Mouse (Mus musculus) 416B (cell line): ENCODE data around the gene Nudt13.
"Not testable (repeated sequence)": the region's sequence is repeated elsewhere in the genome, so short reads cannot be mapped to it uniquely, and the experiment has no call there.

Source experiments
- DNase-seq: peaks from one replicate; pipeline ENCODE4 v3.0.0; 2011; ENCODE audit warnings: low read depth

Nudt13 gene

DNA sequence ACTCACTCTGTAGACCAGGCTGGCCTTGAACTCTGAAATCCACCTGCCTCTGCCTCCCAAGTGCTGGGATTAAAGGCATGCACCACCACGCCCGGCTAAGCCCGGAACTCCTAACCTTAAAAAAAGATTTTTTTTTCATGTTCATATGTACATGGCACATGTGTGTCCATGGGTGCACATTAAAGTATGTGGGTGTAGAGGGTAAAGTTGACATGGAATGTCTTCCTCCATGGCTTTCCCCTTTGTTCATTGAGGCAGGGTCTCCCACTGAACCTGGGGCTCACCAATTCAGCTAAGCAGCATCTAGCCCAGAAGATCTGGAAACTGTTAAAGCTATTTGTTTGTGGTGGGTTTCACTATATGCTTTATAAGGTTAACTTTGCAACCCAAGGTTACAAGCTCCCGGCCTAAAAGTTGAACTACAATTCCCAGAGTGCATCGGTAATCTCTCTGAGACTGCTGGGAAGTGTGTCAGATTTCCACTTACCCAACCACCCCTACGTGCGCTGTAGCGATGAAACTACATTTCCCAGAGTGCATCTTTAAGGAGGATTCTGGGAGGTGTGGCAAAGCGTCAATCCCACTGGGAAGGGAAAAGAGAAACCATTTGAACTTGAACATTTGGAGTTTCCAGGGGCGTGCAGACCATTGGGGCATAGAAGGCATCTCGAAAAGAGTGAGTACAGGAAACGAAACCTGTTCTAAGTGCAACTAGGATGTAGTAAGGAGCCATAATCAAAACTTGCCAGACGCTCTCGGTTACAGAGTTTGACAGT is at the start of gene Nudt13:
TSS of gene Nudt13 (plus strand) at position 581 of the 776 bp plus-strand sequence.
- peak; percentile 96 for DNase-seq

DNA sequence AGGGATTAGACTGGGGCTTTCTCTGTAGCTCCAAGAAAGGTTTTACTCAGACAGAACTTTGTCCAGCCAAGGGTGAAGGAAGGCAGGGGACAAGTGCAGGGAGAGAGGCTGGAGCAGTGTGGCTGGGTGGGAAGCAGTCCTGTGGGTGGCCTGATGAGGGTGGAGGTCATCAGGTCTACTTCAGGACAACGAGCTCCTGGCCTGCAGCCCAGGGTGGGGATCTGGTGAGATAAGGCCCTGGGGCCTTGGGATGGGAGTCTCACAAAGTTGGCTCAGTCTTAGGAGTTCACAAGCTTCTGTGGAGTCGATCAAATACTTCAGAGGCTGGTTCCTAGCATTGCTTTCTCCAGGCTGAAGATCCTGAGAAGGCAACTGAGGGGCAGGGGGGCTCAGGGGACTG is 49.2 kb upstream of the Nudt13 start:
- no peak for DNase-seq

DNA sequence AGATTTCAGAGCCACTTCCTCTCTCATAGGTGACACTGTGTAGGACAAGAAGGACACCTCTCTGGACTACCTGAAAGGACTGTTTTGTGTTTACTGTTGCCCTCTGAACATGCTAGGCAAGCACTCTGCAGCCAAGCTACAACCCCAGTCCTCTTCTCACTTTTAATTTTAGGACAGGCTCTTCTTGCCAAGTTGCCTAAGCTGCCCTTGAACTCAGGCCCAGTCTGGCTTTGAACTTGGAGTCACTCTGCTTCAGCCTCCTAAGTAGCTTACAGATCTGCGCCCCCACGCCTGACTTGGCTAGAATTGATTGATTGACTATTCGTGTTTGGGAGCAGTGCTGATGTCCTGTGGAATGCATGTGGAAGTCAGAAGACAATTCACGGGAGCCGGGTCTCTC is 48.6 kb upstream of the Nudt13 start:
- no peak for DNase-seq

DNA sequence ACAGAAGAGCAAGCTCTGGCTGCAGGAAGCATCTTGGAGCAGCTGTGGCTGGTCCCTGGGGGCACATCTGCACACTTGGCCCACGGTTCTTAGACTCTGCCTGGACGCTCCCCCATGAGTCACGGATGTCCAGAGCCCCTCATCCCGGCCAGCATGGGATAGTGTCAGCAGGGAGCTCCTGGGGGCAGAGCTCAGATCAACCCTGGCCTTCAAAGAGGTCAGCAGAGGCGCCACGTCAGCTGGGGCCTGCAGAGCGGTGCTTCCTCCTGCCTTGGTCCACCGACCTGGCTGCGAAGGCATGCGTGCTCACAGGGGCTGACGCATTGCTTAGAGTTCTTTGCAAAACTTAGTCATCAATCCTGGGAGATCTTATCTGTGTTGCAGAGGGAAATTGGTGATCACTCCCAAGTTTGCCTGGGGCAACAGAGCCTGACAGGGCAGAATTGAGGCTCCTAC is 47.7 kb upstream of the Nudt13 start:
- DNase-seq: peak; percentile 50

DNA sequence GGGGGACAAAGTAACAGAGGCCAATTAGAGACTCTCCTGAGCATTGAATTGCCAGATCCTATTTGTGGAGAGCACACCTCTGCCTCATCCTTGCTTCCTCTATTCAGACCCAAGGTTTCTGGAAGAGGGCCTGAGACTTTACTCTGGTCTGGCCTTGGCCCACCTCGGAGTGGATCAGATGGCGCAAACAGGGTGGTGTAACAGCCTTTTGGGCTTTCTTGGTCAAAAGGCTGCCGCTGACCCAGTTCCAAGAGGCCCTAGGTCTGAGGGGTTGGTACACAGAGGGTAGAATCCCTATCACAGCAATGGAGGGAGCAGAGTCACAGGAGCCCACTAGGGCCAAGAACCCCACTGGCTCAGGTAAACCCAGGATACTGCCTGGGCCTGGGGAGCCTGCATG is 46.5 kb upstream of the Nudt13 start:
- DNase-seq: no peak

DNA sequence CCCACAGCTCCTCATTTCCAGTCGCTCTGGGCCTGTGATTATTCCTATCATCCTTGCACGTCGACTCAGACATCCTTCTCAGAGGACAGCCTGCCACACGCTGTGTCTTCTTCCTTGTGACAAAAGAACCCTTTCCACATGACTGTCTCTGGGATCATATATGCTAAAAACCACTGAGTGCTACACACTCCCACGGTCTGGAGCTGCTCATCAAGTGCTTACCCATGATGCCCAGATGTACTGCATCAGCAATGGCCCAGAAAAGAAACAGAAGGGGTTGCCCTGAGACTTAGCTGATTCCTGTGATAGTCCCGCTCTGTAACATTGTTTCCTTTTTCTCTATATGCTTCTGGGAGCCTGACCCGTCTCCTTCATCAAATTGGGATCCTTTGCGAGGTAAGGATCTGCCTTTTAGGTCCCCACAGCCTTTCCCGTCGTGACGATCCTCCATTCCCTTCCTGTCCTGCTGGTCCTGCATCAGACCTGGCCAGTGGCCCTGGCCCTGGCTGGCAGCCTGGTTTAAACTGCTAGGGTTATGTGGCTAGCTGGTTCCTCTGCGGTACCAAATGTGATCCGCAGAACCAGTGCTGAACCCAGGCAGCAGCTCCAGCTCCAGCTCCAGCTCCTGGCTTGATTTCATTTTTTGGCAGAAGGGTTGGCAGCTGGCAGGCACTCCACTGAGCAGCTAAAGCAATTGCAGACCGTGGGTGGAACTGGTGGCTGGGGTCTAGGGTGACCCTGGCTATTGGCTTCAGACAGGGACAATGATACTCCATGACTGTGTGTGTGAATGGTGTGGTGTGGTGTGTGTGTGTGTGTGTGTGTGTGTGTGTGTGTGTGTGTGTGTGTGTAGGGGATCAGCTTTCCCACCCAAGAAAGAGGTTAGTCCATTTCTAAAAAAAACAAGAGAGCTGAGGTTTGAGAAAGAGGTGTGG is 44.0 kb upstream of the Nudt13 start:
- DNase-seq: no peak

DNA sequence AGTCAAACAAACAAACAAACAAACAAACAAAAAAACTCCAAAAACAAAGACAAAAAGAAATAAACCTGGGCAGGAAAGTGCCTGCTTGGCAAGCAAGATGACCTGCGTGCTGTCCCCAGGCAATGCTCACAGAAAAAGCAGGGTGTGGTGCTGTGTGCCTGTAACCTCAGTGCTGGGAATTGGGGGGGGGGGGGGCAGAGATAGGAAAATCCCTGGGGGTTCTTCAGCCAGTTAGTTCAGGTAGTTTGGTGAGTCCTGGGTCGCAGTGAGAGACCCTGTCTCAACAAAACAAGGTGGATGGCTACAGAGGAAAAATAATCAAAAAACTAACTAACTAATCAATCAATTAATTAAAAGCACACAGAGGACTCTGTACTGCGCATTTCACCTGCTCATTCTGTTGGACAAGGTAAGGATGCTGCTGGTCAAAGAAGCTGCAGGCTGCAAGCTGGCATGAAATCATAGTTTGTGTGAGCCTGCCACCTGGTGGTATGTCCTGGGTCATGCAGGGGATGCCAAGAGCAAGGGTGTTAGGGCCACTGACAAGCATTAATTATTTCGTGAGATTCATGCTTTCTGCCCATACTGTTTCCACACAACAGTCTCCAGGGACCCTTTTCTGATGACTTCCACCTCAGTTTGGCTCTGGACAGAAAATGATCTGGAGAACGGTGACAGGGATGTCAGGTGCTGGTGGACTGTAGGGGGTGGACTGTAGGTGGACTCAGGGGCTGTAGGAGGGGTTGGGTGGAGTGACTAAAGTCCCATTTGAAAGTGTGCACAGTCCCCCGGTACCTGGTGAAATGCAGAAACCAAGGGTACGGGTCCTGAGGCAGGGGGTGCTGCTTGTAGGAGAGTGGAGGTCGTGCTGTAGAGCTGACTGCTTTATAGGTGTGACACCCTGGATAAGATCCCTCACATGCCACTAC is 36.0 kb upstream of the Nudt13 start:
- peak; percentile 68 for DNase-seq

DNA sequence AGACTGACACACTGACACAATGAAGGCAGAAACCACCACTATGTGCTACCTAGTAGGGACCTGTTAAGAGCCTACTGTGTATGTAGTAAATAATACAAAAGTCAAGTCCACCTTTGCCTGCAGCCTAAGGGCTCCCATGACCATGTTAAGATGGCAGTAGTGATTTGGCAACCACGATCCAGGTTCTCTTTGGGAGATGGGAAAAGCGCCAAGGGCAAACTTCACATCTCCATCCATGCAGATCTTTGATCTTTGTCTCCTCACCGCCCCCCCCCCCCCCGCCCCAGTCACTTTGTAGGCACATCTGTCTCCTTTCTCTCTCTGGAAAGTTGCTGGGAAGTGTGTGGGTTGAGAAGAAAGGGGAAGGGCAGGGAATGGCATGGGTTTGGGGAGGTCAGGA is 32.2 kb upstream of the Nudt13 start:
- DNase-seq: no peak

DNA sequence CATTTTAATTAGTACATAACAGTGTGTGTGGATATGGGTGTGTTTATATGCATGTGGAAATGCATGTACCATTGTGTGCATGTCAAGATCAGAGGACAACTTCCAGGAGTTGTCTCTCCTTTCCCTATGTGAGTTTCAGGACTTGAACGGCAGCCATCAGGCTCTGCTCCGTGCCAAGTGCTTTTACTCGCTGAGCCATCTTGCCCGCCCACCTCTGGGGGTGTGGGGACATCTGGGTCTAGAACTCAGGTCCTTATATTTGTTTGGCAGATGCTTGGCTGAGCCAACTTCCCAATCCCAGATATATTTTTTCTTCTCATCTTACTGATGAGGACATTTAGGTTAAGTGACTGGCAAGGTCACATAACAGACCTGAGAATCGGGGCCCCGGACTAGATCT is 26.1 kb upstream of the Nudt13 start:
- no peak for DNase-seq

DNA sequence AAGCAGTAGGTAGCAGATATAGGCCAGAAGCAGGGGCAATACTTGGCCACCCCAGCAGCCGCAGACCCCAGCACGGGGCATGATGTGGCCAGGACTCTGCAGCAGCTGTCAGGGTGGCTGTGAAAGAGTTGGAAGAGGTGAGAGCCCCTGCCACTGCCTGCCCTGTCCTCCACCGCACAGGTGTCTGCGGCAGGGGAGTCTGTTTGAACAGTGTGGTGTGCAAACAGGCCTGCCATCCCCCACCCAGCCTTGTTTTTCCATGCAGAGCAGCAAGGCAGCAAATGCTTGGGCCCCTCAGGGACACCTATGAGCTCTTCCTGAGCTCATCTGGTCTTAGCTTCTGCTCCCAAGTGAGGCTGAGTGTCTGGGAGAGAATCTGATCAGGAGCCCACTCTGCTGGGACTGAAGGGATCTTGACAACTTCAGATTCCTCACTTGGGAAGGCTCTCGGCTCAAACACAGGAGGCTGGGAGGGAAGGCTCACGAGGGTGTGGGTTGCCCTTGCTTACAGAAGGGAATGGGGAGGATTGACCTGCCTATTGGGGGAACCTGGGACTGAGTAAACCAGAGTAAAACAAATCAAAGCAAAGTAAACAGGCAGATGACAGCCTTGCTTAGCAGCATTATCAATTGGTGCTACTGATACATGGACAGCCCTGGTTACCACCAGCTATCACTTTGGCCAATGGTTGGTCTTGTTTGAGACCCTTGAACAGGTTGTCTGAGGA is 25.3 kb upstream of the Nudt13 start, which contains the start of gene Kcnk16:
TSS of gene Kcnk16 (minus strand) at position 118 of the 728 bp plus-strand sequence.
- DNase-seq: no peak

DNA sequence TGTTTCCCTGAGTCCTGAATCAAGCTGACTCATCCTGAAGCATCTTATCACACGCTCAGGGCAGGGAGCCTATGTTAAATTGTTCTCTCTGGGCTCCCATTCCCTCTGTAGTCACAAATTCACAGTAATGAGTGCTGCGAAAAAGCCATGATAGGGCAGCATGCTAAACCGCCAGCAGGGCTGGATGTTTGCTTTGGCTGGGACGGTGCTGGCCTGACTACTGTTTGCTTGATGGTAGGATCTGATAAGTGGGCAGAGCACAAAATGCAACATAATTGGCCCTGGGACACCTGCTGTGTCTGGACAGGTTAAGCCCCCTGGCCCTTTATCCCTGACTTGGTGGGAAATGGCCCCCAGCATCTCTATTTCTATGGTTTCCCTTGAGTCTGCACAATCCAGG is 3.1 kb upstream of the Nudt13 start:
- DNase-seq: no peak

DNA sequence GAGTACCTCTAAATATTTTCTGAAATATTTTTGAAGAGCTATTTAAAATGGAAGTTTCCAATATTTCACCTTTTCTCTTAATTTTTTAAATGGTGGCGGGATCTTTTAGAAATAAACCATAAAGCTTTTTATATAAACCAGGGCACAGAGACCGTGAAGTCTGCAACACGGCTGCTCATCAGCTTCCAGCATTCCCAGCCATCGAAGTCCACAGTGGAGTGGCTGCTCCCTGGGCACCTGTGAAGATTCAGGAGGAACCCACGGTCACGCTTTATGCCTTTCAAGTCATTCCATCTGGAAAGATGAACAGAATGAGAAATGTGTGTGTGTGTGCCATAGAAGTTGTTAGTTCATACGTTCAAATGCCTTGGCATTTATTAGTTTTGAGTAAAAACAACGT is 450 bp downstream of the Nudt13 start:
- no peak for DNase-seq

DNA sequence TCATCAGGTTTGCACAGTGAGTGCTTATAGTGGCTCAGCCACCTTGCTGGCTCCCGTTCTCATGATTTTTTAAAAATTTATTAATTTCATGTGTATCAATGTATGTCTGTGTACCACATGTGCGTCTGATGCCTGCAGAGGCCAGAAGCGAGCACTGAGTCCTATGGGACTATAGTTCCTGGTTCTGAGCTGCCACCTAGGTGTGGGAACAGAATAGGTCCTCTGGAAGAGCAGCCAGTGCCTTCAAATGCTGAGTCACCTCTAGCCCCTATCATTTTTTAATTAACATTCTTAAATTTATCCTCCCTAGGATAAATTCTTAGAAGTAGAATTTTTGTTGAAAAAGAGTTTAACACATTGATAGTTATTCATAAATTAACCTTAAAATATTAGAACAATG is 3.1 kb downstream of the Nudt13 start:
- peak; percentile 74 for DNase-seq

DNA sequence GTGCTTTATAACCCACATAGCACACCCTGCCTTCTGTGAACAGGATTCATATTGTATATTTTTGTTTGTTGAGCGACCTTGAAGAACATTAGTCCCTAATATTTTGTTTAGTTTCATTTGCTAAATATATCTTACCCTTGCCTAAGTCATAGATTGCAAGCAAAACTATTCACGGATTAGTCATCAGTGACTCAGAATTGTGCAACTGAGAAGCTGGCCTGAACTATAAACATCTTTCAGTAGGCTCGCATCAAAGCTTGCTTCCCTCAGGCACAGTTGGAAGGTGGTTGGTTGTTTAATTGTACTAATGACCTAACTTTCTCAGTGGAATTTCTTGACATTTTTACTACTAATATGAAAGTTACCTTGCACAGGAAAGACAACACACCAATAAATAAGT is 3.6 kb downstream of the Nudt13 start:
- peak; percentile 95 for DNase-seq

DNA sequence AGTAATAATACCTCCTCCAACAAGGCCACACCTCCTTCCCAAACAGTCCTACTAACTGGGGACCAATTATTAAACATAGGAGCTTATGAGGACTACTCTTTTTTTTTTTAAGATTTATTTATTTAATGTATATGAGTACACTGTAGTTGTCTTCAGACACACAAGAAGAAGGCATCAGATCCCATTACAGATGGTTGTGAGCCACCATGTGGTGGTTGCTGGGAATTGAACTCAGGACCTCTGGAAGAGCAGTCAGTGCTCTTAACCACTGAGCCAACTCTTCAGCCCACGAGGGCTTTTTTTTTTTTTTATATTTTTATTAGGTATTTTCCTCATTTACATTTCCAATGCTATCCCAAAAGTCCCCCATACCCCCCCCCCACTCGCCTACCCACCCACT is 10.6 kb downstream of the Nudt13 start:
- DNase-seq: not testable (repeated sequence)

DNA sequence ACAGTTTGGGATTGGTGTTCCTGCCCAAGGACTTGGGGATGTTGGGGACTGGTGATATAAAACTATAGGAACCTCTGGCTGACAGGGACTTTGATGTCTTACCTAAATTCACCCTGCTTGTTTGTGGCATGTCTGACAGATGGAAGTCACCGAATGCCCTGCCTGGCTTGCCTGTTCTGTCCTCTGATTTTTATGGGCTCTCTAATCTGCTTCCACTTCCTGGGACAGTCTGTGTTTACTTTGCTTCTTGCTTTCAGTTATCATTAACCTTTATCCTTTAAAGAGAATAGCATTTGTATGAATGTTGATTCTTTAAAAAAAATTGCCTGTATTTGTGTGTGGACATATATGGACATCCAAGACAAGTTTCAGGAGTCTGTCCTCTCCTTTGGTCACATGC is 20.6 kb downstream of the Nudt13 start:
- DNase-seq: no peak

DNA sequence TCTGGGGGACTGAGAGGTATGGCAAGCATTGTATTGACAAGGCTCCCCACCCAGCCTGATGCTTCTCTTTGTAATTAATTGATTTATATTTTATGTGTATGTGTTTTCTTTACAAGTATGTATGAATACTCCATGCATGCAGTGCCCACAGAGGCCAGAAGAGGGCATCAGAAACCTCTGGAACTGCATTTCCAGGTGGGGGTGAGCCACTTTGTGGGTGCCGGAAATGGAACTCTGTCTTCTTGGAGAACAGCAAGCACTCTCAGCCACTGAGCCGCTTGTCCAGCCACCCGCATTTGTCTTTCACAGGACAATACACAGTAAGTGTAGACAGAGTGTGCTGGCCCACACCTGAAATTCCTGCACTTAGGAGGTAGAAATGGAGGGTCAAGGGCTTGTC is 24.9 kb downstream of the Nudt13 start:
- DNase-seq: peak; percentile 40

DNA sequence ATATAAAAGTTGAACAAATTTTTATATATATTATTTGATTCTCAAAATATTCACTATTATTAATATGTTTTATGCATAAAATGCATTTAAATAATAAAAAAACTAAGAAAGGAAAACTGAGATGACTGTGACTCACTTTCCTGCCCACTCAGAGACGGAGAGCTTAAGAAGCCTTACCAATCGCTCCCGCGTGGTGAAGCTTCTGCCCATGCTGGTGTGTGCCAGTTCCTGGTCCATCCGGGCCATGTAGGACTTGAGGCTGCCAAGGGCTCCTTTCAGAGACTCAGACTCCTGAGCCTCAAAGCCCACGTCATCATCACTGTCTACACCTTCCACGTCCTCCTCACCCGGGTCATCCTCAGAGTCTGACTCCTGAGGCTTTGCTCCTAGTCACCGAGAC is 29.7 kb downstream of the Nudt13 start:
- DNase-seq: no peak

DNA sequence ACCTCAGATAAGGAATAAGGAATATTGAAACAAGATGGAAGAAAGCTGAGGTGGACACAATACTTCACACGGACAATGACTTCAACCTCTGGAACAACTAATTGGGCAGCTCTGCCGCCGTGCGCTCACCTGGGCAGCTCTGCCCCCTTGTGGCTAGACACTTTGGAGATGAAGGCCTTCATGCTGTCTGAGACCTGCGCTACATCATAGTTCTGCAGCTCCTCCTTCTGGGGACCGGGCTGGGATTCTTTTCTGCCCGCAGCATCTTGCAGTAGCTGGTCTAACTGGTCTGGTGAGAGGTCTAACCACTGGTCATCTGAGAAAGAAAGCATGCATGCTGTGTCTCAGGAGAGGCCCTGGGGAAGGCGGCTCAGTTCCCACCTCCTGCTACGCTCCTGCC is 34.0 kb downstream of the Nudt13 start:
- no peak for DNase-seq

DNA sequence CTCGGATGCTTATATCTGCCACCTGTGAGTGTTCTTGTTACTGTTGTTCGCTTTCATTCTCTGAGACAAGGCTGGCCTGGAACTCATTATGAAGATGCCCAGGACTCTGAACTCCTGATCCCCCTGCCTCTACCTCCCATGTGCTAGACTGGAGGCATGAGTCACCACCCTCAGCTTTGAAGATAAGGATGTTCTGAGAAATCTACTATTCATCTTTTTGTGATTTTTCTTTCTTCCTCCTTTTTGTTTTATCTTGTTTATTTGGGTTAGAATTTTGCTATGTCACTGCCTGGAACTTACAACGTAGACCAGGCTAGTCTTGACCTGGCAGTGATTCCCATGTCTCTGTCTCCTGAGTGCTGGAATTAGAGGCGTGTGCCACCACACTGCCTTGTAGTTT is 36.8 kb downstream of the Nudt13 start:
- DNase-seq: no peak

DNA sequence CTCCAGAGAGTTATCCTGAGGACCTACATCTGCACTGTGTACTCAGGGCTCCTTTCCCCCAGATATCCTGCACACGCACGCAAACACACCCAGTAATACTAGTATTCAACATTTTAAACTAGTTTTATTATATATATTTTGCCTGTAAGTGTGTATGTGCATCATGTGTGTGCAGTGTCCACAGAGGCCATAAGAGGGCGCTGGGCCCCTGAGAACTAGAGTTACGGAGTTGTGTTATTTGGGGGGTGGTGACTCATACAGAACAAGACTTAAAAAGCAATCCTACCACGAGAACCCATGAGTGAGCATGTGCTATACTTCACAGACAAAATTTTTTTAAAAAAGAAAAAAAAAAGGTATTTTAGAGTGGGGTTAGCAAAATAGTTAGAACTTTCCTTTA is 44.9 kb downstream of the Nudt13 start:
- DNase-seq: peak; percentile 26
